Mouse (Mus musculus) cerebellum, postnatal 14 days (tissue): ENCODE measurements around the gene Etfa.

ENCODE experiments used
- DNase-seq, 2 experiments: peaks; one replicate each; pipeline ENCODE4 v3.0.0; 2021; ENCODE audit warnings: mixed read lengths in 2 of 2

The Etfa gene

GRCm38 (mm10) chr9:55510651-55511235 is 1.3 kb downstream of the Etfa start:
- DNase-seq, result peak; percentile 16 to 17

DNA sequence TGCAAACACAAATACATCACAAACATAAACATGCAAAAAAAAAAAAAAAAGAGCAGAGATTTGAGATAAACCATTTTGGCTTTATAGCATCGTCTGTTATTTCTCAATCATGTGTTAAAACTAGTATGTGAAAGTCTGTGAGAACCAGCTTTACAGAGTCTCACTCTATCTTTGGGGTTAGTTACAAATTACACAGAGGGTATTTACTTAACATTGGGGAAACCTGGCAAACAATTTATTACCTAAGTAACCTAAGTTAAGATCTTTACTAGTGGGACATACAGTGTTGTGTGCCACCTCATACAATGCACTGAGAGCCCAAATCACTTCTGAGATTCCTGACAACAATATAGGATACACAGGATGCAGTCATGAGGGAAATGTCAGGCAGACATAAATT is 2.3 kb downstream of the Etfa start:
- DNase-seq, result no peak

GRCm38 (mm10) chr9:55508701-55509100 is 3.3 kb downstream of the Etfa start:
- DNase-seq, result no peak

- no peak for DNase-seq
These were observed 4.1 kb downstream of the Etfa start for GRCm38 (mm10) chr9:55507922-55508321.

DNA sequence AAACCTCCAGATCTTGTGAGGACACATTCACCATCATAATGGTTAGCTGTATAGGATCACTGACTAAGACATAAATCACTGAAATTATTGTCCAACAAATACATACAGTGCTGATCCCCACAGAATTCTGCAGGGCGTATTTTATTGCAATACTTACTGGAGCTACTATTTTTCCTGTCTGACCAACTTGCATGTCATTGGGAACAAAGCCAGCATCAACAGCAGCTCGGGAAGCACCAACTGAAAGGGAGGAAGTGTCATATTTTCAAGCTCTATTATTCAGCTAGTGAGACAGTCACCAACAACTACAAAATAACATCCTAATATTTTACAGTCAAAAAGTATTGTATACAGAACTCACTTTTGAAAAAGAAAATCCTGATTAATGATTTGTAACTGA is 29.9 kb downstream of the Etfa start:
- DNase-seq, result no peak

DNA sequence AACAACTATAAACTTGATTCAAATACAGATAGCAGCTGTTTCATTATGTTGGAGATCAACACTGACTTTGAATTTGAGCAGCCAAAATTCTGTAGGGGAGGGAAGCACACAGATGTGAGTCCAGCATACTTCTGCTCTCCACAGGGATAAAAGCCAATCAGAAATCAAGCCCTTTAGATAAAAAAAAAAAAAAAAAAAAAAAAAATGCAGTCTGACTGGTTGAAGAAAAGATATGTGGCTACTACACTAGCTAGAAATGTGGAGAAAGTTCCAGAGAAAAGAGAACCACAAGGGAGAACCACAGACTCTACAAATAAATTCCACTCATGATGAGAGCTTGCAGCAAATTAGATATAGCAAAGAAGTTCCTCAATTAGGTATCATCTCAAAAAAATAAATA is 33.3 kb downstream of the Etfa start:
- no peak for DNase-seq

- no peak for DNase-seq
These were observed 36.0 kb downstream of the Etfa start for GRCm38 (mm10) chr9:55476084-55476483.

DNA sequence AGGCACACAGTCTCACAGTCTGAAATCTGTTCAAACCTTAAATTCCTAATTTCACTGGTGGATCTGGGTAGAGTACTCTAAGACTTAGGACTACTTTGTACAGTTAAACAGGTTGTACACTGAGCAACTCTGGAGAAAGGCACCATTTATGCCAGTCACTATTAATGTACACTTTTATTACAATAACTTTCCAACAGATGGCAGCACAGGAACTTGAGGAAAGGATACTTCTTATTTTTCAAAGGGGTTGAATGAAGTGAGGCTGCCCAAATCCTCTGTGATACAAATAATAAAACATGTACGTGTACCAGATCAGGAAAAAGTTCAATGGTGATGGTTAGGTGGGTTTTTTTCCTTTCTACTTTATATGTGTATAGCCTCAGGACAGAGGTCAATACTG is 43.6 kb downstream of the Etfa start:
- DNase-seq, result no peak

DNA sequence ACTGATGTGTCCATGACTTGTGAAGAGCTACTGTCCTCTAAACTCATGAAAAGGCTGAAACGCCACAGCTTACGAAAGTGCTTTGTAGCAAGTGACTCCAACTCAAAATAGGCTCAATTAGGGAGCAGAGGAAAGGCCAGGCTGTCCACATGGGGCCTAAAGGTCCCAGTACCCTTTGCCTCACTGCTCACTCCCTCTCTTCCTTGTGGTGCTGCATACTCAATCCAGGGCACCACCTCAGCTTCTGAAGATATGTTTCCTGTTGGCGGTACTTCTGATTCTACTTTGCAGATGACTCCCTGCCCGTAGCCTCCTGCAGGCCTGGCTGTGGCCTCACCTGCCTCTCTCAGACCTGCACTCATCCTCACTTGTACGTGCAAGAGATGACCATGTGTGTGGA is 58.7 kb downstream of the Etfa start:
- DNase-seq, result no peak

- DNase-seq, result no peak
These were observed 59.1 kb downstream of the Etfa start for GRCm38 (mm10) chr9:55452906-55453305.

DNA sequence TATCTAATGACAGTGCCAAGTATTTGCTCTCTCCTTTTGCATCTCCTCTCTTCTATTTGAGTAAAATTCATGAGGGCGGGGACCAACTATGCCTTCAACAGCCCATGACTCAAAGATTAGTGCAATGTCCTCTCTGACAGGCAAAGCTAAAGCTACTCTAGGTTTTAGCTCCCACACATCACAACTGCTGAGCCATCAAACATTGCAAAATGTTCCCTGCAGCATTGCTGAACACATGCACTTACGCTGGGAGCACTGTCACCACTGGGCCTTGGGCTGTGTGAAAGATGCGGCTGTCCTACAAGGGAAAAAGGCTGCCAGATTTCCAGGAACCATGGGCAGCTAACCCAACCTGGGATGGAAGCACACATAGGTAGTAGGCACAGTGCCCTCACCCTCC is 60.6 kb downstream of the Etfa start:
- DNase-seq, result no peak

- no peak for DNase-seq
These were observed 62.0 kb downstream of the Etfa start for GRCm38 (mm10) chr9:55450035-55450434.

DNA sequence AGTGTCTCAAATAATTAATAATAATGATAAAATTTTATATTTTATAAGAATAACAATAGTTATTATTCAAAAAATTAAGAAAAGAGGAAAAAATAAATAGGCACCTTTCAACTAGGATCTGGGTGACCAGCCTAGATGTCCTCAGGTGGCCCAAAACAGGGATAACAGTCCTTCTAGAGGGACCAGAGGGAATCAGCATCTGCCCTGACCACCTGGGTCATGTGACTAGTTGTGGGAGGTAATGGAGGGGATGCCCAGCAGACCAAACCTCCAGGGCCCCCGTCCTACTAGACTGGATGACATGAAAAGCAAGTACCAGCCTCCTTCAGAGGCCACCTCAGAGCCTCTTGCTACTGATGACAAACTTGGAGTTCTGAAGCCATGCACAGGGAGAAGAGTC is 62.9 kb downstream of the Etfa start:
- DNase-seq, result no peak

- DNase-seq, result no peak
These were observed 64.5 kb downstream of the Etfa start for GRCm38 (mm10) chr9:55447509-55447908.

DNA sequence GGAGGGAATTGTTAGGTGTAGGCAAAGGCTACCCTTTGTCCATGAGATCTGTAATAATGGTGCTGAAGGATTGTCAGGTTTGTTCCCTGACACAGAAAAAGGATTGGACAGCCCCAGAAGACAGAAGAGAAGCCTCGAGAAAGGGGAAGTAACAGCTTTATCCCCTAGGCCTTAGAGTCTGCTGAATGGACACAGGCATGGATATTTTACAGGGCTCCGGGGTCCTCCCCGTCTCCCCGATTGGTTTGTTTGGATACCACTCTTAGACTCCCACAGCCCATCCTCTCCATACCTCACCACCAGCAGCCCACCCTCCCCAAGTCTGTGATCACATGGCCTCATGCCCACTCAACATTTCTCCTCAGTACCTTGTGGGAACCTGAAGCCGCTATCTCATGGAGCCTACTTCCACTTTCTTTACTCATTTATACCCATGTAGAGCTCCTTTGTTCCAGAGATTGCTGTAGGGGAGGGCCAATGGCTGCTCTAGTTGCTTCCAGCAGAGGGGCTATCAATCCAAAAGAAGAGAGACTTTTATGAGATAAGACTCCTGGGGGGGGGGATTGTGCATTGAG is 72.8 kb downstream of the Etfa start:
- no peak for DNase-seq

DNA sequence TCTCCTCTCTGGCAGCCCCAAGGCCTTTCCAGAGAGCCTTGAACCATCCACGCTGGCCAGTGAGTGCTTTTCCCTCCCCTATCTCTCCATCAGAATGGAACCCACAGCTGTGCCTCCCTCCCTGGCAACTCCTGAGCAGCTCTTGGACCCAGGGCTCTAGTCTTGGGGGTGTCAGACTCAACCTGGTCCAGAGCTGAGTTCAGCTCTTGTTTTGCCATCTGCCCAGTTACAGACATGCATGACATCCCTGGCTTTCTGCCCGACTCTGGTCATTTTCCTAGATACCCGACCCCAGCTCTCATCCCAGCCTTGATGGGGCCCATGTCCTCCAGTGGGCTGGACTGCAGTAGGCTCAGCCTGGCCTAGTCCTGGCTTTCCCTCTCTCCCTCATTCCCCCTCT is 73.6 kb downstream of the Etfa start:
- peak in 1 of 2 experiments; percentile 41 for DNase-seq

DNA sequence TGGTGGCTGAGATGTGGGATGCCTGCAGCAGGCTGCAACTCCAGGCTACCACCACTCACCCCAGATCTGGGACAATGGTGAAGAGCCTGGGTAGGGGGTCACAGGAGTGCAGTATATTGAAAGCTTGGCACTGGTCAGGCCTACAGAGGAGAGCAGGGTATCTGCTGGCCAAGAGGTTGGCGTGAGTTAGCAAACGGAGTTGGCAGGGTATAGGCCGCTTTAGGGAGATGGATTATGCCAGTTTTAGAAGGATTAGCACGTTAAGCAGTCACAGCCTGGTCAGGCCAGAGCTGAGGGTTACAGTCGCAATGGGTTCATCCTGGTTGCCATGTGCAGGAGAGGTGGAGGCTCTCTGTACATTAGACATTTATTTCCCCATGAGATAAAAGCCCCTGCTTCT is 78.2 kb downstream of the Etfa start:
- peak in 1 of 2 experiments; percentile 52 for DNase-seq

GRCm38 (mm10) chr9:55432306-55433289 is 79.4 kb downstream of the Etfa start:
- no peak for DNase-seq

GRCm38 (mm10) chr9:55430133-55430532 is 81.9 kb downstream of the Etfa start:
- no peak for DNase-seq

DNA sequence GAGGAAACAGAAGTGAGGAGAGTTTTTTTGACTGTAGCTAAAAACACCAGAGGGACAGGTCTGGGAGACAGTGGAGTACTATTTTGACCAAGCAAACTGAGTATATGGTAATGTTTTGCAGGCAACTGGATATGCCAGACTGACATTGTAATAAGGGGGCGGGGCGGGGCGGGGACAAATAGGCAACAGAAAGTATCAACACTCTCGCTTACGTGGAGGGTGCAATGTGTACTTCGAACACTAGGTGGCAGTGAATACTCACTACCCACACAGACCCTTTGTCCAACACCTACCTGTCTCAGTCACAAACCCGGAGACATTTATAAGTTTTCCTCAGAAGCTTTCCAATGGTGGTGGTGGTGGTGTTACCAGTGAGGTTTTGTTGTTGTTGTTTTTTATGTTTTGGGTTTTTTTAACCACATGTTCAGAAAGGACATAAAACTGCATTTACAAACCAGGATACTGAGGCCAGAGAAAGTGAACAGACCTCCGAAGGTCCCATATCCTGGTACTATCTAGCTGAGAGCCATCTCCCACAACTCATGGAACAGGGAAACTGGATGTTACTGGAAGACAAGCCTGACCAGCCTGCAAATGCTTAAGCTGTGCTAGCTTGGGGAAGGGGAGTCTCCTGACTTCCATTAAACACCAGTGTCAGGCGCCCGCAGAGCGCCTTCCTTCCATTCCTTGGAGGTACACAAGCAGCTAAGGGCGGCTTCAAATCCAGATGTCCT is 82.6 kb downstream of the Etfa start:
- DNase-seq, result peak; percentile 84 to 85

GRCm38 (mm10) chr9:55425271-55425810 is 86.7 kb downstream of the Etfa start:
- no peak for DNase-seq

DNA sequence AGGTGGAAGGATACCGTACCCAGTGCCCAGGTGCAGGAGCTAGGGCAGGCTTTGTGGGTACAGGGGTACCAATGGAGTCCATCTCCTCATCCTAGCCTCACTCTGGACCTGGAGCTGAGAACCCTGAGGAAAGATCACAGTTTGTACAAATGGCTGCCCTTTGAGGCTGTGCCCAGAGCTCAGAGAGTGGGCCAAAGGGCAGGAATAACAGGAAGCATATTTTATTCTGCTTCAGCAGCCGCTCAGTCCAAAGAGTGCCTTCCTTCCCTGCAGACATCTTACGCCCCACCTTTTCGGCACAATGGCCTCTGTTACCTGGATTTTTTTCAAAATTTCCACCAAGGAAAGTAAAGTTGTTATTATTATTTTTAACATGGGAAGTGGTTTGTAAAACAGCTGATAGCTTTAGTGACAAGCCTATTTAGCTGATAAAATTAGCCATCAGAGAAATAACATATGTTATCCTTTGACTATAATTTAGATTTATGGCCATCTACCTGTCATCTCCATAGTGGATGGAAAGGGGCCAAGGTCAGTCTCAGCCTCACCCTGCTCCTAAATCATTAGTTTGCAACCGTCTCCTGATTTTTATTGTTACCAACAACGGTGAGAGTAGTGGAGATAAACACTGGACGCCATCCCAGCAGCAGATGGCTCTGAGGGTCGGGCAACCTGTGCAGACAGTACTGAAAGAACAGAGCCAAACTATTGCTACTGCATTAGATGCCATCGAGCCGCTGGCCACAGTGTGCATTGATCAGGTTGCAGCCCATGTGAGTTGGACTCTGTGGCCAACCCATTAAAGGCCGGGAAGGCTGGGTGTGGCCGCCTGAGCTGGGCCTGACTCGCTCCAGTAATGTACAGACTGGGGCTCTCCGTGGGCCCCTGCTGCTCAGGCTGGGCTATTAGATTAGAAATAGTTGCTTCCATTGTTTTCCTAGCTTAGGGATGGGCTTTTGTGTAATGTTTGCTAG is 88.3 kb downstream of the Etfa start:
- DNase-seq, result peak; percentile 66 to 78
